Mouse (Mus musculus) megakaryocyte, adult 5-6 weeks (primary cell): Measurements from ENCODE around the gene Hist1h3g. TPM values are rescaled to one million over a fixed set of nuclear protein-coding genes. Genes with fewer than 3 reads are reported as not detected.
"Not testable (repeated sequence)": the region's sequence is repeated elsewhere in the genome, so short reads cannot be mapped to it uniquely, and the experiment has no call there.

ENCODE experiments used
- ATAC-seq: 2 replicates; pipeline ENCODE4 v1.8.0; 2016; ENCODE audit warnings: mild to moderate bottlenecking, inconsistent platforms; ENCODE audit not compliant: poor library complexity, severe bottlenecking
- total RNA-seq, 2 experiments: library from RNA; stranded (forward) in 1 of 2; stranded (reverse) in 1 of 2; fragments of 153-499, 151-499 nt in 1 of 2; fragments of 221-1000, 200-1000 nt in 1 of 2; gene quantifications; 2 replicates each; pipeline versions ENCODE4 v1.2.3 to v1.2.4; 2015 to 2017

The Hist1h3g gene
- total RNA-seq, 2 experiments from 2014 or later, result 225 to 441 TPM

GRCm38 (mm10) chr13:23575271-23575851 is 40.1 kb downstream of the Hist1h3g start, which contains the start of gene Hist1h3d:
Gene Hist1h3d, plus strand, starts transcription at chr13:23575763.
- ATAC-seq, result peak; percentile 39

- ATAC-seq, result not testable (repeated sequence)
Observed at GRCm38 (mm10) chr13:23575864-23576313, 40.7 kb downstream of the Hist1h3g start.

- ATAC-seq, result no peak
Observed at GRCm38 (mm10) chr13:23576351-23576881, 41.2 kb downstream of the Hist1h3g start.

- ATAC-seq, result no peak
Observed at GRCm38 (mm10) chr13:23576906-23577639, 41.9 kb downstream of the Hist1h3g start.

- no peak for ATAC-seq
Observed at GRCm38 (mm10) chr13:23577835-23578234, 42.6 kb downstream of the Hist1h3g start.

- peak; percentile 72 for ATAC-seq
Observed at GRCm38 (mm10) chr13:23581408-23582218, 46.4 kb downstream of the Hist1h3g start, which contains the start of gene Hist1h4d. Gene Hist1h4d, plus strand, starts transcription at chr13:23581598.

- no peak for ATAC-seq
Observed at GRCm38 (mm10) chr13:23582219-23583056, 47.2 kb downstream of the Hist1h3g start.

- no peak for ATAC-seq
Observed at GRCm38 (mm10) chr13:23583387-23584068, 48.3 kb downstream of the Hist1h3g start.

GRCm38 (mm10) chr13:23584331-23584730 is 49.1 kb downstream of the Hist1h3g start:
- no peak for ATAC-seq

- peak; percentile 36 for ATAC-seq
Observed at GRCm38 (mm10) chr13:23585029-23585441, 49.8 kb downstream of the Hist1h3g start.

Other genes with a start within 250 kb of the Hist1h3g start
Only the 30 nearest of the 34 such genes appear.
- 18.8 and 20.3 TPM in 2 replicates for gene Zfp322a, start 166.2 kb upstream of the Hist1h3g start, total RNA-seq (2015)
- 39.8 and 46.7 TPM in 2 replicates for gene Zfp322a, start 166.2 kb upstream of the Hist1h3g start, total RNA-seq (2017)
- gene Abt1, start 111.6 kb upstream of the Hist1h3g start, total RNA-seq (2015), result 5.1 and 5.2 TPM in 2 replicates
- 6.8 and 11.2 TPM in 2 replicates for gene Abt1, start 111.6 kb upstream of the Hist1h3g start, total RNA-seq (2017)
- gene Btn1a1, start 69.5 kb upstream of the Hist1h3g start, total RNA-seq (2015), result not detected in 2 replicates
- not detected in 2 replicates for gene Btn1a1, start 69.5 kb upstream of the Hist1h3g start, total RNA-seq (2017)
- not detected in 2 replicates for gene Btn2a2, start 46.6 kb upstream of the Hist1h3g start, total RNA-seq (2015)
- not detected in 2 replicates for gene Btn2a2, start 46.6 kb upstream of the Hist1h3g start, total RNA-seq (2017)
- 61.7 and 63.9 TPM in 2 replicates for gene Hist1h4h, start 4.4 kb upstream of the Hist1h3g start, total RNA-seq (2015)
- gene Hist1h4h, start 4.4 kb upstream of the Hist1h3g start, total RNA-seq (2017), result 1,033 and 1,202 TPM in 2 replicates
- 61.9 and 91.1 TPM in 2 replicates for gene Hist1h2af, start 1.5 kb upstream of the Hist1h3g start, total RNA-seq (2015)
- gene Hist1h2af, start 1.5 kb upstream of the Hist1h3g start, total RNA-seq (2017), result 1,786 and 1,821 TPM in 2 replicates
- gene Hist1h2bh, start 8.0 kb downstream of the Hist1h3g start, total RNA-seq (2015), result 32.3 and 36.5 TPM in 2 replicates
- 143 and 176 TPM in 2 replicates for gene Hist1h2bh, start 8.0 kb downstream of the Hist1h3g start, total RNA-seq (2017)
- 43.8 and 48.7 TPM in 2 replicates for gene Hist1h3f, start 8.6 kb downstream of the Hist1h3g start, total RNA-seq (2015)
- gene Hist1h3f, start 8.6 kb downstream of the Hist1h3g start, total RNA-seq (2017), result 145 and 146 TPM in 2 replicates
- 110 and 116 TPM in 2 replicates for gene Hist1h4f, start 16.2 kb downstream of the Hist1h3g start, total RNA-seq (2015)
- 2,488 and 3,291 TPM in 2 replicates for gene Hist1h4f, start 16.2 kb downstream of the Hist1h3g start, total RNA-seq (2017)
- 16.7 and 17.0 TPM in 2 replicates for gene Hist1h1d, start 17.8 kb downstream of the Hist1h3g start, total RNA-seq (2015)
- 182 and 184 TPM in 2 replicates for gene Hist1h1d, start 17.8 kb downstream of the Hist1h3g start, total RNA-seq (2017)
- 101 and 161 TPM in 2 replicates for gene Hist1h3e, start 26.9 kb downstream of the Hist1h3g start, total RNA-seq (2015)
- gene Hist1h3e, start 26.9 kb downstream of the Hist1h3g start, total RNA-seq (2017), result 295 and 358 TPM in 2 replicates
- gene Hist1h2ae, start 35.8 kb downstream of the Hist1h3g start, total RNA-seq (2015), result 8.8 and 9.0 TPM in 2 replicates
- gene Hist1h2ae, start 35.8 kb downstream of the Hist1h3g start, total RNA-seq (2017), result 272 and 274 TPM in 2 replicates
- gene Hist1h2bg, start 36.0 kb downstream of the Hist1h3g start, total RNA-seq (2015), result 325 and 384 TPM in 2 replicates
- 1,715 and 1,721 TPM in 2 replicates for gene Hist1h2bg, start 36.0 kb downstream of the Hist1h3g start, total RNA-seq (2017)
- gene Hist1h2bf, start 38.8 kb downstream of the Hist1h3g start, total RNA-seq (2015), result 449 and 490 TPM in 2 replicates
- 736 and 744 TPM in 2 replicates for gene Hist1h2bf, start 38.8 kb downstream of the Hist1h3g start, total RNA-seq (2017)
- 3.2 and 3.6 TPM in 2 replicates for gene Hist1h2ad, start 39.0 kb downstream of the Hist1h3g start, total RNA-seq (2015)
- gene Hist1h2ad, start 39.0 kb downstream of the Hist1h3g start, total RNA-seq (2017), result 93.7 and 99.2 TPM in 2 replicates
- 150 and 159 TPM in 2 replicates for gene Hist1h3d, start 40.3 kb downstream of the Hist1h3g start, total RNA-seq (2015)
- gene Hist1h3d, start 40.3 kb downstream of the Hist1h3g start, total RNA-seq (2017), result 86.3 and 96.3 TPM in 2 replicates
- gene Hist1h4d, start 46.2 kb downstream of the Hist1h3g start, total RNA-seq (2015), result 655 and 672 TPM in 2 replicates
- gene Hist1h4d, start 46.2 kb downstream of the Hist1h3g start, total RNA-seq (2017), result 1,182 and 1,443 TPM in 2 replicates
- 15.1 and 16.4 TPM in 2 replicates for gene Hist1h2be, start 85.7 kb downstream of the Hist1h3g start, total RNA-seq (2015)
- 110 and 115 TPM in 2 replicates for gene Hist1h2be, start 85.7 kb downstream of the Hist1h3g start, total RNA-seq (2017)
- gene Hist1h1e, start 87.1 kb downstream of the Hist1h3g start, total RNA-seq (2015), result 408 and 475 TPM in 2 replicates
- 457 and 467 TPM in 2 replicates for gene Hist1h1e, start 87.1 kb downstream of the Hist1h3g start, total RNA-seq (2017)
- 10.3 and 12.0 TPM in 2 replicates for gene Hist1h2ac, start 148.5 kb downstream of the Hist1h3g start, total RNA-seq (2015)
- 67.7 and 81.2 TPM in 2 replicates for gene Hist1h2ac, start 148.5 kb downstream of the Hist1h3g start, total RNA-seq (2017)
- 40.3 and 42.6 TPM in 2 replicates for gene Hist1h2bc, start 148.8 kb downstream of the Hist1h3g start, total RNA-seq (2015)
- gene Hist1h2bc, start 148.8 kb downstream of the Hist1h3g start, total RNA-seq (2017), result 253 and 263 TPM in 2 replicates
- gene Hist1h1t, start 160.4 kb downstream of the Hist1h3g start, total RNA-seq (2015), result 0.94 TPM in 1 of 2 replicates, not detected in the other
- gene Hist1h1t, start 160.4 kb downstream of the Hist1h3g start, total RNA-seq (2017), result 2.7 and 5.3 TPM in 2 replicates
- 60.8 and 62.1 TPM in 2 replicates for gene Hist1h4c, start 163.0 kb downstream of the Hist1h3g start, total RNA-seq (2015)
- gene Hist1h4c, start 163.0 kb downstream of the Hist1h3g start, total RNA-seq (2017), result 282 and 359 TPM in 2 replicates
- gene Hfe, start 175.4 kb downstream of the Hist1h3g start, total RNA-seq (2015), result 12.3 and 17.1 TPM in 2 replicates
- gene Hfe, start 175.4 kb downstream of the Hist1h3g start, total RNA-seq (2017), result 7.6 and 8.5 TPM in 2 replicates
- gene Hist1h1c, start 203.4 kb downstream of the Hist1h3g start, total RNA-seq (2015), result 179 and 186 TPM in 2 replicates
- 1,288 and 1,327 TPM in 2 replicates for gene Hist1h1c, start 203.4 kb downstream of the Hist1h3g start, total RNA-seq (2017)
- 115 and 119 TPM in 2 replicates for gene Hist1h3c, start 210.2 kb downstream of the Hist1h3g start, total RNA-seq (2015)
- gene Hist1h3c, start 210.2 kb downstream of the Hist1h3g start, total RNA-seq (2017), result 508 and 593 TPM in 2 replicates
- 264 and 296 TPM in 2 replicates for gene Hist1h2bb, start 211.3 kb downstream of the Hist1h3g start, total RNA-seq (2015)
- 5,681 and 7,839 TPM in 2 replicates for gene Hist1h2bb, start 211.3 kb downstream of the Hist1h3g start, total RNA-seq (2017)
- gene Hist1h2ab, start 215.7 kb downstream of the Hist1h3g start, total RNA-seq (2015), result 64.3 and 114 TPM in 2 replicates
- 3,821 and 4,666 TPM in 2 replicates for gene Hist1h2ab, start 215.7 kb downstream of the Hist1h3g start, total RNA-seq (2017)
- 495 and 572 TPM in 2 replicates for gene Hist1h3b, start 216.8 kb downstream of the Hist1h3g start, total RNA-seq (2015)
- gene Hist1h3b, start 216.8 kb downstream of the Hist1h3g start, total RNA-seq (2017), result 546 and 613 TPM in 2 replicates
- gene Hist1h4b, start 221.6 kb downstream of the Hist1h3g start, total RNA-seq (2015), result 64.8 and 95.3 TPM in 2 replicates
- gene Hist1h4b, start 221.6 kb downstream of the Hist1h3g start, total RNA-seq (2017), result 562 and 732 TPM in 2 replicates